Mouse (Mus musculus): Measurements from ENCODE around the gene Ahcy. TPM values are rescaled to one million over a fixed set of nuclear protein-coding genes. Genes with fewer than 3 reads are reported as not detected.
"Not testable (repeated sequence)": the region's sequence is repeated elsewhere in the genome, so short reads cannot be mapped to it uniquely, and the experiment has no call there.

The Ahcy gene
- polyA plus RNA-seq, 1 experiment from 2014 or later = 114 TPM

DNA sequence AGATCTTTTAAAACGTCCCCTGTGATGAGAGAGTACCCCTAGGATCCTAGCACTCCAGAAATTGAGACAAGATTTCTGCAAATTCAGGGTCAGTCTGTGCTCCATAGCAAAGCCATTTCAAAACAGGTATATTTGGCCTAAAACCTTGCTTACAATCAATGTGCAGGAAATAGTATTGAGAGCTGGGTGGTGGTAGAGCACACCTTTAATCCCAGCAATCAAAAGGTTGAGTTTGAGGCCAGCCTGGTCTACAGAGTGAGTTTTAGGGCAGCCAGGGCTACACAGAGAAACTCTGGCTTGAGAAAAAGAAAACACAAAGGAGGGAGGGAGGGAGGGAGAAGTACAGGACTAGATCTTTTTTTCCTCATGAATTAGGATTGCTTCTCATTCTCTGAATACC is 16.9 kb downstream of the Ahcy start:
- H3K4me3 ChIP-seq = no peak overlapping the region

GRCm38 (mm10) chr2:155056076-155056578 is 18.2 kb downstream of the Ahcy start:
- no peak for DNase-seq (ENCODE audit: extremely low spot score, low spot score)
- Histone ChIP-seq H3K4me3 (no peak overlapping the region), H3K27me3 (ENCODE audit: poor library complexity, severe bottlenecking) (no peaks in the 10 kb centered on the region), H3K4me1 (peaks cover 10% of the 10 kb centered on the region), H3K27ac (no peak overlapping the region), H3K9me3 (no peaks in the 10 kb centered on the region), H3K36me3 (replicated peaks) (peaks cover 16% of the 10 kb centered on the region)
- 84% methylated on average over 5 of the region's 5 CpGs for WGBS

More for the DNA sequence above, 16.9 kb downstream of the Ahcy start:
- H3K27me3 ChIP-seq (ENCODE audit: poor library complexity, severe bottlenecking) = no peaks in the 10 kb centered on the region
- peaks cover 28% of the 10 kb centered on the region for H3K36me3 ChIP-seq (replicated peaks)
- DNase-seq (ENCODE audit: extremely low spot score, low spot score) = no peak
- 70% methylated on average over 1 of the region's 1 CpGs for WGBS
- no peaks in the 10 kb centered on the region for H3K9me3 ChIP-seq
- no peak overlapping the region for H3K27ac ChIP-seq
- no peaks in the 10 kb centered on the region for H3K4me1 ChIP-seq

DNA sequence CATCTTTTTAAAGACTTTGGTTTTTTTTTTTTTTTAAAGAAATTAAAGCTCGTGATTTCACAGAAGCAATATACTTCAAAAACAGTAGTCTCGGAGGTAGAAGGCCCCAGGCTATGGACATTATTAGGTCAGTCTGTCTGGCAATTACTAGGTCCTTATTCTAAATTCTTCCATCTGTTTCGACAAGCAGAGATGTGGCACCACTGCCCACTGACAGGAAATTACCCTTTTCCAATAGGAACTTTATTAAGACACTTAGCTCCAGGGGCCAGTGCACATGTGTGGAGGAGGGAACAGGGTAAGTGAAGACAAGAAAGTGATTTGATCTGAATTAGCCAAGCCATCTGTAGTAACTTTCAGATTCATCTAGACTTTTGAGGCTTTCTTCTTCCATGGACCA is 19.6 kb downstream of the Ahcy start:
- H3K27me3 ChIP-seq (ENCODE audit: poor library complexity, severe bottlenecking) = no peaks in the 10 kb centered on the region
- H3K4me1 ChIP-seq = peaks cover 19% of the 10 kb centered on the region
- peaks cover 8% of the 10 kb centered on the region for H3K36me3 ChIP-seq (replicated peaks)
- H3K4me3 ChIP-seq = no peak overlapping the region
- DNase-seq (ENCODE audit: extremely low spot score, low spot score) = no peak
- H3K27ac ChIP-seq = no peak overlapping the region
- 68% methylated on average over 3 of the region's 3 CpGs for WGBS
- H3K9me3 ChIP-seq = no peaks in the 10 kb centered on the region

DNA sequence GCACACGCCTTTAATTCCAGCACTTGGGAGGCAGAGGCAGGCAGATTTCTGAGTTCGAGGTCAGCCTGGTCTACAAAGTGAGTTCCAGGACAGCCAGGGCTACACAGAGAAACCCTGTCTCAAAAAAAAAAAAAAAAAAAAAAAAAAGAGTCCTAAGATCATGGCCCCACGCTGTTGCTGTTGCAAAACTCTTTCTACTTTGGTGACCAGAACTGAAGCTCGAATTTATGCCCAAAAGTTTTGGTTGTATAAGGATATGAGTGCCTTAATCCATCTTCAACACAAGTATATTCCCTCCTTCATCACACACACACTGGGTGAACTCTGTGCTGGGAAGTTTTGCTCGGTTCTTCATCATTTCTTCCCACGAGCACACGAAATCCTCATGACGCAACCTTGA is 20.8 kb downstream of the Ahcy start:
- DNase-seq (ENCODE audit: extremely low spot score, low spot score); H3K27ac ChIP-seq; H3K4me3 ChIP-seq; H3K27me3 ChIP-seq (ENCODE audit: poor library complexity, severe bottlenecking); H3K36me3 ChIP-seq (replicated peaks); H3K9me3 ChIP-seq: not testable (repeated sequence)
- 93% methylated on average over 8 of the region's 8 CpGs for WGBS
- H3K4me1 ChIP-seq = peaks cover 19% of the 10 kb centered on the region

DNA sequence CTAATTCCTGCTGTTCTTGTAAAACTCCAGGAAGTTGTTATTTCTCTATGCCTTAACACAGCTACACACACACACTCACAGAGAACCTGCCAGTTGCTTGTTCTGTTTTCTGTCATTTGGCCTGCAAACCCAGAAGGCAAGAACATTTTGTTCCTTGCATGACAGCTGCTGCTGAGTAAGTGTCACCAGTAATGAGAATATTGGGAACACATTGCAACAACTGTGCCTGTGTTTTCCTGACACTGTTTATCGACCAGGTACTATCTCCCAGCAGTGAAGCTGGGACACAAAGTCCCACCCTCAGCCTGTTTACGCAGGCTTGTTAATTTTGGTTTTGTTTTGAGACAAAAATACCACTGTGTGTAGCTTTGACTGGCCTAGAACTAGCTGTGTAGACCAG is 21.6 kb downstream of the Ahcy start:
- Histone ChIP-seq H3K4me3 (no peak overlapping the region), H3K27me3 (ENCODE audit: poor library complexity, severe bottlenecking) (no peaks in the 10 kb centered on the region), H3K27ac (no peak overlapping the region), H3K4me1 (peaks cover 24% of the 10 kb centered on the region), H3K9me3 (no peaks in the 10 kb centered on the region), H3K36me3 (replicated peaks) (no peaks in the 10 kb centered on the region)
- DNase-seq (ENCODE audit: extremely low spot score, low spot score) = no peak
- 88% methylated on average over 2 of the region's 2 CpGs for WGBS

DNA sequence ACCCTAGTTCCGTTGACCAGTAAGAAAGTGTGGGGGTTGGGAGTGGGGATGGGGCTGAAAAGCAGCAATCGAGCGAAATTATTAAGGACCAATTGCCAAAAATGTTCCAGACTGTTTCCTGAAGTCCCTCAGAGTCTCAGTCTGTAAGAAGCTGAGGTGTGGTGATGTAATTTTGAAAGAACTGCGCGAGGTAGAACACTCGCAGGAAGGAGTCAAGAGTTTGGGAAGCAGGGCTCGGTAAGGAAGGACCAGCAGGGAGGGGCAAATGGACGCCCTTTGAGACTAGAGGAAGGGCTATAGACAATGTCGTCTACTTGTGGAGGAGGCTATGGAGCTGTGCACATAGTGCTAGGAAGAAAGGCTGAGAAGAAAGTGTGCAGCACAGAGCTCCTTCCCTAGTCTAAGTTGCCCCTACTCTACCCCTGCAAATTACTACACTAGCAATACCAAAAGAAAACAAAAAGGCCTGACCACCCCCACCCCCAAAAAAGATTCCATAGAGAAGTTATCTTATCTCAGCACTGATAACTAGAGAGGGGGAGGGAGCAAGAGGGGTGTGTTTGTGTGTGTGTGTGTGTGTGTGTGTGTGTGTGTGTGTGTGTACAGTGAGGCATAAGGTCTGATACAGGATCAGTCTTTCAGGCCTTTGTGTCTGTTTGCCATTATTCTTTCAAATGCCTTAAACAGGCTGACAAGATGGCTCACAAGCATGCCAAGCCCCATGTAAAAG is 22.5 kb downstream of the Ahcy start:
- Histone ChIP-seq H3K9me3 (no peaks in the 10 kb centered on the region), H3K27ac (peak overlapping the region; percentile 95), H3K36me3 (replicated peaks) (no peaks in the 10 kb centered on the region), H3K4me1 (peaks cover 28% of the 10 kb centered on the region), H3K27me3 (ENCODE audit: poor library complexity, severe bottlenecking) (no peaks in the 10 kb centered on the region), H3K4me3 (peak overlapping the region; percentile 66)
- 27% methylated on average over 9 of the region's 9 CpGs for WGBS
- DNase-seq (ENCODE audit: extremely low spot score, low spot score) = no peak

GRCm38 (mm10) chr2:155050504-155051236 is 23.6 kb downstream of the Ahcy start:
- H3K9me3 ChIP-seq = no peaks in the 10 kb centered on the region
- H3K27me3 ChIP-seq (ENCODE audit: poor library complexity, severe bottlenecking) = no peaks in the 10 kb centered on the region
- peaks cover 28% of the 10 kb centered on the region for H3K4me1 ChIP-seq
- under 1% methylated on average over 45 of the region's 45 CpGs for WGBS
- H3K36me3 ChIP-seq (replicated peaks) = no peaks in the 10 kb centered on the region
- H3K27ac ChIP-seq = peak overlapping the region; percentile 95
- H3K4me3 ChIP-seq = peak overlapping the region; percentile 66
- DNase-seq (ENCODE audit: extremely low spot score, low spot score) = peak; percentile 97

- H3K4me1 ChIP-seq = peaks cover 28% of the 10 kb centered on the region
- H3K4me3 ChIP-seq = peak overlapping the region; percentile 66
- peak overlapping the region; percentile 95 for H3K27ac ChIP-seq
- DNase-seq (ENCODE audit: extremely low spot score, low spot score) = no peak
- H3K36me3 ChIP-seq (replicated peaks) = no peaks in the 10 kb centered on the region
- 31% methylated on average over 5 of the region's 5 CpGs for WGBS
- H3K27me3 ChIP-seq (ENCODE audit: poor library complexity, severe bottlenecking) = no peaks in the 10 kb centered on the region; the same call in 1 of the 2 replicates
- no peaks in the 10 kb centered on the region for H3K9me3 ChIP-seq
Observed at GRCm38 (mm10) chr2:155050108-155050503, 24.2 kb downstream of the Ahcy start.

- peaks cover 28% of the 10 kb centered on the region for H3K4me1 ChIP-seq
- WGBS = 55% methylated on average over 7 of the region's 7 CpGs
- no peaks in the 10 kb centered on the region; the same call in 1 of the 2 replicates for H3K27me3 ChIP-seq (ENCODE audit: poor library complexity, severe bottlenecking)
- H3K27ac ChIP-seq = peak overlapping the region; percentile 30; the same call in 1 of the 2 replicates
- no peak for DNase-seq (ENCODE audit: extremely low spot score, low spot score)
- no peaks in the 10 kb centered on the region for H3K36me3 ChIP-seq (replicated peaks)
- no peaks in the 10 kb centered on the region for H3K9me3 ChIP-seq
- H3K4me3 ChIP-seq = no peak overlapping the region
Observed at GRCm38 (mm10) chr2:155047452-155048178, 26.7 kb downstream of the Ahcy start.

GRCm38 (mm10) chr2:155046803-155047202 is 27.5 kb downstream of the Ahcy start:
- 95% methylated on average over 2 of the region's 2 CpGs for WGBS
- Histone ChIP-seq H3K27me3 (ENCODE audit: poor library complexity, severe bottlenecking) (no peaks in the 10 kb centered on the region; the same call in 1 of the 2 replicates), H3K4me1 (peaks cover 25% of the 10 kb centered on the region)

GRCm38 (mm10) chr2:155045075-155045474 is 29.2 kb downstream of the Ahcy start:
- no peaks in the 10 kb centered on the region for H3K36me3 ChIP-seq (replicated peaks)
- H3K9me3 ChIP-seq = no peaks in the 10 kb centered on the region
- 0 out of 2 replicates have a peak overlapping the region, but pooled peaks have one; percentile 25 for H3K27ac ChIP-seq
- no peak for DNase-seq (ENCODE audit: extremely low spot score, low spot score)
- 82% methylated on average over 3 of the region's 3 CpGs for WGBS
- peaks cover 15% of the 10 kb centered on the region for H3K4me1 ChIP-seq
- no peak overlapping the region for H3K4me3 ChIP-seq
- H3K27me3 ChIP-seq (ENCODE audit: poor library complexity, severe bottlenecking) = no peaks in the 10 kb centered on the region; the same call in 1 of the 2 replicates

More at GRCm38 (mm10) chr2:155046803-155047202, 27.5 kb downstream of the Ahcy start:
- no peak for DNase-seq (ENCODE audit: extremely low spot score, low spot score)
- no peak overlapping the region for H3K4me3 ChIP-seq
- H3K9me3 ChIP-seq = no peaks in the 10 kb centered on the region
- H3K27ac ChIP-seq = no peak overlapping the region
- H3K36me3 ChIP-seq (replicated peaks) = no peaks in the 10 kb centered on the region

DNA sequence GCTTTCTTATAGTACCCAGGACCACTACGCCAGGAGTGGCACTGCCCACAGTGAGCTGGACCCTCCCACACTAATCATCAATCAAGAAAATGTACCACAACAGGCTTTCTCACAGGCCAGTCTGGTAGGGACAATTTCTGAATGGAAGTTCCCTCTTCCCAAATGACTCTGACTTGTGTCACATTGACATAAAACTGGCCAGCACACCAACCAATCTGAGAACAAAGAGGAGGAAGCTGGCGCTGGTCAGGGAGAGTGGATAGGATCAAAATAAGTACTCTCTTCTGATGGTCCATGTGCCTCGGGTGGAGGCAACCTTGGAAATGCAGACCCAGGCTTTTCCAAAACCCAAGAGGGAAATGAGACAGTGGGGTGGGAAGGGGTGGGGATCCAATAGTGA is 29.8 kb downstream of the Ahcy start:
- Histone ChIP-seq H3K4me1 (peaks cover 12% of the 10 kb centered on the region), H3K36me3 (replicated peaks) (no peaks in the 10 kb centered on the region), H3K27me3 (ENCODE audit: poor library complexity, severe bottlenecking) (no peaks in the 10 kb centered on the region; the same call in 1 of the 2 replicates), H3K4me3 (no peak overlapping the region), H3K9me3 (no peaks in the 10 kb centered on the region), H3K27ac (no peak overlapping the region)
- DNase-seq (ENCODE audit: extremely low spot score, low spot score) = no peak
- WGBS = 83% methylated on average over 3 of the region's 3 CpGs

Measured in forebrain, embryonic 10.5 days (tissue).